Mouse (Mus musculus) mouse trophoblast stem cell (cell line): Measurements from ENCODE around the gene Adam34.
"Not testable (repeated sequence)": the region's sequence is repeated elsewhere in the genome, so short reads cannot be mapped to it uniquely, and the experiment has no call there.

Source experiments
- in situ Hi-C, 2 experiments: fragments of 300-500 bp; cut with MseI, MboI; formaldehyde crosslinking; loops; 2 replicates in 1 of 2; 3 replicates in 1 of 2; pipeline ENCODE4 v1.15.1; 2025

The Adam34 gene

DNA sequence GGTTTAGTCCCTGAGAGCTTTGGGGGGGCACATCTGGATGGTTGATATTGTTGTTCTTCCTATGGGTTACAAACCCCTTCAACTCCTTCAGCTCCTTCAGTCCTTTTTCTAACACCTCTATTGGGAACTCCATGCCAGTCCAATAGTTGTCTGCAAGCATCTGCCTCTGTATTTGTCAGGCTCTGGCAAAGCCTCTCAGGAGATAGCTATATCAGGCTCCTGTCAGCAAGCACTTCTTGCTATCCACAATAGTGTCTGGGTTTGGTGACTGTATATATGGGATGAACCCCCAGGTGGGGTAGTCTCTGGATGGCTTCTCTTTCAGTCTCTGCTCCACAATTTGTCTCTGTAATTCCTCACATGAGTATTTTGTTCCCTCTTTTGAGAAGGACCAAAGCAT is at the start of gene Adam34:
Adam34 (minus strand) TSS at position 101 of the 400 bp plus-strand sequence.
- in situ Hi-C loops = no loop called here

DNA sequence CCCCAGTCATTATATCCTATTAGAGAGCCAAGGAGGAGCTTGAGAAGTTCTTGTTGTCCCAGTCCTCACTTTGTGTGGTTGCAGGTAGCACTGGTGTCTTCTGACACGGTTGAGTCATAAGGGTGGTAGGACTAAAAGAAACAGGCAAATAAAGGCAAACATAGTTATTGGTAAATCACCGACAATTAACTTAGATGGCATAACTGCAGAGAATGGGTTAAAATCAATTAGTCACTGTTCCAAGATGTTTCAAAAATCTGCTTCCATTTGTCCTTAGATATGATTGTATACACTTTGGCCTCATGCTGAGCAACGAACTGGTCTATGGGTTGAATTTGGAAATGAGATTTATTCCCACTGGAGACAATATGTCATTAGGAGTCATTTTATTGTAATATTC is 82.7 kb downstream of the Adam34 start, which contains the start of gene Gm5346:
Gm5346 (minus strand) TSS at position 101 of the 400 bp plus-strand sequence.
- in situ Hi-C loops = no loop called here

GRCm38 (mm10) chr8:43616046-43616445 is 93.8 kb downstream of the Adam34 start:
- in situ Hi-C loops = no loop called here

- in situ Hi-C loops = not testable (repeated sequence)
Observed at GRCm38 (mm10) chr8:43603657-43604056, 106.2 kb downstream of the Adam34 start.

GRCm38 (mm10) chr8:43603166-43603565 is 106.7 kb downstream of the Adam34 start:
- in situ Hi-C loops = not testable (repeated sequence)
